In genomic region chr14:68217986-68218385, GRCm38 (mm10) we compare ENCODE assay signal across 11 mouse cellular contexts.
"Had no signal": no experiment of that assay in that cellular context is flagged by ENCODE, and none has a peak within 500 bp of the region (broad histone marks: within the 10 kb centered on the region; RNA-seq: fewer than 3 reads in every experiment).

No protein-coding gene starts in this region.

- H3K9me3 ChIP-seq: limb, embryonic 15.5 days; liver, embryonic 12.5 days; midbrain, embryonic 10.5 days; midbrain, embryonic 15.5 days; neural tube, embryonic 13.5 days had no signal

- DNase-seq: kidney, postnatal 14 days; left cerebral cortex, postnatal 4 days; lung, postnatal 10 days; lung, postnatal 4 days; thymus, postnatal 4 days had no signal

- H3K4me1 ChIP-seq: limb, embryonic 15.5 days; liver, embryonic 12.5 days; midbrain, embryonic 10.5 days had no signal

- H3K4me2 ChIP-seq: limb, embryonic 15.5 days; liver, embryonic 12.5 days; lung, embryonic 14.5 days; midbrain, embryonic 15.5 days; neural tube, embryonic 13.5 days had no signal

- H3K9ac ChIP-seq: limb, embryonic 15.5 days; liver, embryonic 12.5 days; lung, embryonic 14.5 days; midbrain, embryonic 15.5 days; neural tube, embryonic 13.5 days had no signal

- H3K27ac ChIP-seq: limb, embryonic 15.5 days; liver, embryonic 12.5 days; midbrain, embryonic 10.5 days had no signal

- H3K4me3 ChIP-seq: limb, embryonic 15.5 days; liver, embryonic 12.5 days; midbrain, embryonic 10.5 days; midbrain, embryonic 15.5 days; neural tube, embryonic 13.5 days had no signal

- H3K27me3 ChIP-seq: limb, embryonic 15.5 days; liver, embryonic 12.5 days; midbrain, embryonic 15.5 days; neural tube, embryonic 13.5 days had no signal

- ATAC-seq: liver, embryonic 12.5 days; midbrain, embryonic 15.5 days had no signal

- H3K36me3 ChIP-seq: limb, embryonic 15.5 days; liver, embryonic 12.5 days; midbrain, embryonic 10.5 days; midbrain, embryonic 15.5 days; neural tube, embryonic 13.5 days had no signal
